Mouse (Mus musculus) midbrain, embryonic 11.5 days (tissue): Measurements from ENCODE around the gene Lrch2. TPM values are rescaled to one million over a fixed set of nuclear protein-coding genes. Genes with fewer than 3 reads are reported as not detected.
"Not testable (repeated sequence)": the region's sequence is repeated elsewhere in the genome, so short reads cannot be mapped to it uniquely, and the experiment has no call there.

Experiments
- ATAC-seq: fragments of 200-750 bp; cut with Nextera tagmentation; 2 replicates; pipeline ENCODE4 v1.8.0; 2017; ENCODE audit warnings: moderate TSS enrichment, moderate library complexity; ENCODE audit not compliant: low FRiP score
- DNase-seq: peaks from one replicate; pipeline ENCODE4 v3.0.0; 2015; ENCODE audit warnings: low spot score; ENCODE audit errors: missing footprints
- H3K27ac ChIP-seq: fragments of 300-500 bp; sonication (generic); 2 replicates; pipeline ENCODE4 v1.5.1; 2014; ENCODE audit warnings: low read depth, low read length
- H3K27me3 ChIP-seq: fragments of 300-500 bp; sonication (generic); 2 replicates; pipeline ENCODE4 v1.6.1; 2014; ENCODE audit warnings: mild to moderate bottlenecking, low read length, moderate library complexity, mixed read lengths; ENCODE audit not compliant: control insufficient read depth, insufficient read depth
- H3K36me3 ChIP-seq: fragments of 300-500 bp; sonication (generic); 2 replicates; pipeline ENCODE4 v1.6.1; 2014; ENCODE audit warnings: mild to moderate bottlenecking, low read length, moderate library complexity, mixed read lengths; ENCODE audit not compliant: control insufficient read depth, insufficient read depth
- H3K4me1 ChIP-seq: fragments of 300-500 bp; sonication (generic); 2 replicates; pipeline ENCODE4 v1.6.1; 2014; ENCODE audit warnings: low read length; ENCODE audit not compliant: control insufficient read depth, insufficient read depth
- H3K4me2 ChIP-seq: fragments of 300-500 bp; sonication (generic); 2 replicates; pipeline ENCODE4 v1.6.1; 2014; ENCODE audit warnings: mild to moderate bottlenecking, moderate library complexity
- H3K4me3 ChIP-seq: fragments of 300-500 bp; sonication (generic); 2 replicates; pipeline ENCODE4 v1.5.1; 2014; ENCODE audit warnings: low read depth, low read length
- H3K9ac ChIP-seq: fragments of 300-500 bp; sonication (generic); 2 replicates; pipeline ENCODE4 v1.6.1; 2014; ENCODE audit warnings: low read length
- H3K9me3 ChIP-seq: fragments of 300-500 bp; sonication (generic); 2 replicates; pipeline ENCODE4 v1.6.1; 2016; ENCODE audit warnings: low read length; ENCODE audit not compliant: control insufficient read depth
- WGBS: fragments of 180-500 bp; shearing (Covaris S2); extraction: QIAGEN DNeasy Blood & Tissue Kit; methylation state at CpG from one replicate; pipeline ENCODE4 v1.1.7; 2014; 5-methylcytosine and 5-hydroxymethylcytosine counted together
- polyA plus RNA-seq: library from polyadenylated mRNA; unstranded; fragments of >200 nt; fragmentation: Nextera tagmentation; extraction: Ambion mirVana; gene quantifications from 2 replicates; pipeline ENCODE4 v1.2.1, GENCODE M21; 2014

Gene Lrch2
- polyA plus RNA-seq, 1 experiment from 2014 or later: 11.9 TPM

GRCm38 (mm10) chrX:147453610-147454009, 100.3 kb downstream of the Lrch2 start, which contains the start of gene Vmn1r239-ps:
Gene Vmn1r239-ps (minus strand): TSS chrX:147453710.
- 89% methylated on average over 1 of the region's 1 CpGs for WGBS
- not testable (repeated sequence) for ATAC-seq, H3K4me1 ChIP-seq, H3K27ac ChIP-seq, H3K4me3 ChIP-seq, H3K27me3 ChIP-seq, H3K36me3 ChIP-seq, H3K9ac ChIP-seq, DNase-seq, H3K4me2 ChIP-seq, H3K9me3 ChIP-seq

DNA sequence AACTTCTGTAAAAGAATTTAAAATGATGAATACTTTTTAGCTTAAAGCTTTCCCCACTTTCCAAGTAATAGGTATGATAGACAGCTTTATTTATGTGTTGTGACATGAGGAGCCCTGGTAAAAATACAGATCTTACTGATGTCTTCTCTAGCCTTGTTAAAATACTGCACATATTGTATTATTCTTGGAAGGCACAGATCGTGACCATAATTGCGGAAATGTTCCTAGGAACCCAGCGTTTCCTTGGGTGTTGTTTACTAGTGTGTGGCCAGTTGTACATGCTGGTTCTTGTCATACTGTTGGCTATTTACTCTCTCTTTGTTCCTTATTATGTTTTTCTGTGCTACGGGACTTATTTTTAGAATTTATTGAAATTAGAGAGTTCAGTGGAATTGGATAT, 110.5 kb downstream of the Lrch2 start:
- Histone ChIP-seq H3K27ac (no peak overlapping the region), H3K4me2 (no peak overlapping the region), H3K36me3 (no peaks in the 10 kb centered on the region), H3K4me1 (no peaks in the 10 kb centered on the region), H3K4me3 (no peak overlapping the region), H3K27me3 (no peaks in the 10 kb centered on the region), H3K9me3 (no peaks in the 10 kb centered on the region), H3K9ac (no peak overlapping the region)
- no peak for ATAC-seq
- no peak for DNase-seq
- WGBS: 91% methylated on average over 4 of the region's 4 CpGs

DNA sequence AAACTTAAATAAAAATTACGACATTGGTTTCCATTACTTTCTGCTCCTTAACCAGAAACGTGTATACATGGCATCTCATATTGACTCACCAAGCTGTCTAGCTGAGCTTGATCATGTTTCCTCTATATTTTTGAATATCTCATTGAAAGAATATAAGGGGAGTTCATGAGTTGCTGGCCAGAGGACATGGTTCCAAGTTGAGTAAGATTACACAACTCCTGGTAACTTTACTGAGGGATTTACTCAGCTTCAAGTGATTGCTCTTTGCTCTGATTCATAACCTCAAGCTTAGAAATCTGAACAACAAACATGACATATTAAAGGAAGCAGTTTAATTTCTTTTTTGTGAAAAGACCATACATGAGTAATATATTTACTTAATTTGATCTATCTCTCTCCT, 118.5 kb downstream of the Lrch2 start:
- H3K27me3 ChIP-seq: no peaks in the 10 kb centered on the region
- H3K9me3 ChIP-seq: no peaks in the 10 kb centered on the region
- WGBS: 86% methylated on average over 2 of the region's 2 CpGs
- H3K4me3 ChIP-seq: no peak overlapping the region
- ATAC-seq: no peak
- no peak for DNase-seq
- no peaks in the 10 kb centered on the region for H3K4me1 ChIP-seq
- H3K27ac ChIP-seq: no peak overlapping the region
- H3K36me3 ChIP-seq: no peaks in the 10 kb centered on the region
- H3K4me2 ChIP-seq: no peak overlapping the region
- no peak overlapping the region for H3K9ac ChIP-seq

GRCm38 (mm10) chrX:147429753-147430152, 124.1 kb downstream of the Lrch2 start:
- H3K9ac ChIP-seq: no peak overlapping the region
- no peak overlapping the region for H3K4me3 ChIP-seq
- no peaks in the 10 kb centered on the region for H3K4me1 ChIP-seq
- DNase-seq: no peak
- H3K9me3 ChIP-seq: no peaks in the 10 kb centered on the region
- 78% methylated on average over 1 of the region's 1 CpGs for WGBS
- no peaks in the 10 kb centered on the region for H3K36me3 ChIP-seq
- H3K27me3 ChIP-seq: no peaks in the 10 kb centered on the region
- ATAC-seq: no peak
- H3K27ac ChIP-seq: no peak overlapping the region
- H3K4me2 ChIP-seq: no peak overlapping the region

DNA sequence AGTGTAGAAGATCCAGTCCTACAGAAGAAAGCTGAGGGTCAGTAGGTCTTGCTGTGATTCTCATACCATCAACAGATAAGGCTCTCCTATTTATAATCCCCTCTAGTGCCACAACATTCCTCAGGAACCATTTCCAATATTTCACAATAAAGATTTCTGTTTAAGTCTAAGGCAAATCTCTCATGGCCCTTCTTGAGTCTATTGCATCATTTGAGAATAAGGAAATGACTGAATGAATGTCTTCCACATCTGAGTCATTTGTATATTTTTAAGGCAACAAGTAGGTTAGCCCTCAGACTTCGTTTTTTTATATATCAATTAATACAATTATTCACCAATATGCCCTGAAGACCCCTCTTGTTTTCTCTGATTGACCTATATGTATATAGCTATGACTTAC, 124.8 kb downstream of the Lrch2 start, which contains the start of gene Il13ra2:
Gene Il13ra2 (minus strand): TSS at position 64 of the 400 bp plus-strand sequence.
- Histone ChIP-seq H3K9me3 (no peaks in the 10 kb centered on the region), H3K27me3 (no peaks in the 10 kb centered on the region), H3K9ac (no peak within 1 kb of the TSS), H3K4me1 (no peaks in the 10 kb centered on the region), H3K27ac (no peak within 1 kb of the TSS), H3K4me3 (no peak within 1 kb of the TSS), H3K4me2 (no peak within 1 kb of the TSS), H3K36me3 (no peaks in the 10 kb centered on the region)
- ATAC-seq (no peak), DNase-seq (no peak)
- WGBS: 57% methylated on average over 1 of the region's 1 CpGs

Other genes with a start within 250 kb of the Lrch2 start
- gene Il13ra2, start 124.9 kb downstream of the Lrch2 start, polyA plus RNA-seq: 0.11 TPM in 1 of 2 replicates, not detected in the other
- not detected in 2 replicates for gene Vmn1r239-ps, start 100.4 kb downstream of the Lrch2 start, polyA plus RNA-seq
- gene Gm15128, start 211.9 kb upstream of the Lrch2 start, polyA plus RNA-seq: not detected in 2 replicates